Mouse (Mus musculus) cerebellum, adult 2 months (tissue): ENCODE measurements at regions not wholly inside any gene's neighbourhood (a gene's known extent, or its start where the extent isn't known, plus 50 kb on each side); places are given as distances from the start of the nearest gene placed in this dataset.

Source experiments
- CTCF ChIP-seq: fragments of 200-500 bp; IDR thresholded peaks from 2 replicates; pipeline ENCODE4 v1.5.1; 2011; ENCODE audit warnings: low read depth, mild to moderate bottlenecking, control low read depth, low read length, moderate library complexity, borderline replicate concordance; ENCODE audit not compliant: insufficient read depth
- POLR2A ChIP-seq: fragments of 200-500 bp; IDR thresholded peaks from 2 replicates; pipeline ENCODE4 v1.6.1; 2011; ENCODE audit warnings: low read length, control low read depth, borderline replicate concordance; ENCODE audit not compliant: insufficient read depth

- TF ChIP-seq CTCF (no peak), POLR2A (no peak)
These were observed 94.1 kb upstream of the Spred1 start for GRCm38 (mm10) chr2:117027071-117027470.
